Mouse (Mus musculus) embryonic facial prominence, embryonic 11.5 days (tissue): ENCODE measurements around the gene Ptprd. TPM values are rescaled to one million over a fixed set of nuclear protein-coding genes. Genes with fewer than 3 reads are reported as not detected.

ENCODE experiments used
- ATAC-seq: fragments of 200-750 bp; cut with Nextera tagmentation; replicated peaks from 2 replicates; pipeline ENCODE4 v1.8.0; 2017; ENCODE audit warnings: low read depth; ENCODE audit not compliant: insufficient number of reproducible peaks, low FRiP score, low TSS enrichment
- DNase-seq: peaks from one replicate; pipeline ENCODE4 v3.0.0-alpha.2; 2015; ENCODE audit warnings: low spot score
- H3K27ac ChIP-seq: fragments of 300-500 bp; sonication (generic); replicated peaks from 2 replicates; pipeline ENCODE4 v1.5.1; 2014; ENCODE audit warnings: mild to moderate bottlenecking, low read depth, low read length, control low read depth
- H3K27me3 ChIP-seq: fragments of 300-500 bp; sonication (generic); 2 replicates; pipeline ENCODE4 v1.6.1; 2014; ENCODE audit warnings: mild to moderate bottlenecking, low read length, moderate library complexity, mixed read lengths; ENCODE audit not compliant: control insufficient read depth, insufficient read depth
- H3K36me3 ChIP-seq: fragments of 300-500 bp; sonication (generic); replicated peaks from 2 replicates; pipeline ENCODE4 v1.6.1; 2014; ENCODE audit warnings: low read depth, mild to moderate bottlenecking, low read length, moderate library complexity, mixed read lengths; ENCODE audit not compliant: control insufficient read depth, insufficient read depth
- H3K4me1 ChIP-seq: fragments of 300-500 bp; sonication (generic); 2 replicates; pipeline ENCODE4 v1.6.1; 2014; ENCODE audit warnings: low read length, mixed read lengths; ENCODE audit not compliant: control insufficient read depth, insufficient read depth
- H3K4me2 ChIP-seq: fragments of 300-500 bp; sonication (generic); 2 replicates; pipeline ENCODE4 v1.6.1; 2014; ENCODE audit warnings: low read depth, mild to moderate bottlenecking, control low read depth, low read length, moderate library complexity
- H3K4me3 ChIP-seq: fragments of 300-500 bp; sonication (generic); 2 replicates; pipeline ENCODE4 v1.5.1; 2014; ENCODE audit warnings: low read depth, low read length, control low read depth
- H3K9ac ChIP-seq: fragments of 300-500 bp; sonication (generic); replicated peaks from 2 replicates; pipeline ENCODE4 v1.6.1; 2014; ENCODE audit warnings: mild to moderate bottlenecking, control low read depth, low read length
- H3K9me3 ChIP-seq: fragments of 300-500 bp; sonication (generic); replicated peaks from 2 replicates; pipeline ENCODE4 v1.6.1; 2016; ENCODE audit warnings: mild to moderate bottlenecking, low read length, inconsistent platforms, mixed read lengths; ENCODE audit not compliant: control insufficient read depth
- WGBS: fragments of 180-500 bp; shearing (Covaris S2); extraction: QIAGEN DNeasy Blood & Tissue Kit; methylation state at CpG from one replicate; pipeline ENCODE4 v1.1.7; 2014; 5-methylcytosine and 5-hydroxymethylcytosine counted together
- polyA plus RNA-seq: library from polyadenylated mRNA; unstranded; fragments of >200 nt; fragmentation: Nextera tagmentation; extraction: Ambion mirVana; gene quantifications from 2 replicates; pipeline ENCODE4 v1.2.1, GENCODE M21; 2014

Ptprd gene
- polyA plus RNA-seq, 1 experiment from 2014 or later: 19.9 TPM

GRCm38 (mm10) chr4:76241542-76241941 is 1970.2 kb downstream of the Ptprd start:
- no peak overlapping the region for H3K4me2 ChIP-seq
- H3K27ac ChIP-seq: no peak overlapping the region
- H3K27me3 ChIP-seq: no peaks in the 10 kb centered on the region
- ATAC-seq (no peak), DNase-seq (no peak)
- no peaks in the 10 kb centered on the region for H3K9me3 ChIP-seq
- no peaks in the 10 kb centered on the region; the same call in 1 of the 2 replicates for H3K36me3 ChIP-seq
- H3K4me3 ChIP-seq: no peak overlapping the region
- no peaks in the 10 kb centered on the region for H3K4me1 ChIP-seq
- no peak overlapping the region for H3K9ac ChIP-seq

DNA sequence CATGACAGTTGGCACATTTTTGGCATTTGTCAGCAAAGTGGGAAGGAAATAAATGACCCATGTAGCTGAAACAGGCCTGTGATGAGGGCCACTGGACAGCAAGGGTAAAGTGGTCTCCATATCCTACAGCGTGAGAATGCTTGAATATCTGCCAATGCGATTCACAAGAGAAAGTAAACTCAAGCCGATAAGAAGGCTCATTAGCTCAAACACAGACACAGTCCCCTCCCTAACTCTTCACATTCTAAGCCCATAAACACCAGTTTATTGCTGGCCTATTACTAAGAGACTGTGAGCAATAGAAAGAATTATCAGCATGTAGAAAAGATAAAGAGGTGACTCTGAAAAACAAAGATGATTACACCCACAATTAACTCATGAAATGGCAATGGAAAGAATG is 1970.6 kb downstream of the Ptprd start:
- H3K4me2 ChIP-seq: no peak overlapping the region
- no peaks in the 10 kb centered on the region for H3K9me3 ChIP-seq
- no peak overlapping the region for H3K27ac ChIP-seq
- no peak overlapping the region for H3K4me3 ChIP-seq
- no peaks in the 10 kb centered on the region; the same call in 1 of the 2 replicates for H3K36me3 ChIP-seq
- 88% methylated on average over 3 of the region's 3 CpGs for WGBS
- no peak for DNase-seq
- H3K4me1 ChIP-seq: no peaks in the 10 kb centered on the region
- ATAC-seq: no peak
- H3K27me3 ChIP-seq: no peaks in the 10 kb centered on the region
- no peak overlapping the region for H3K9ac ChIP-seq

GRCm38 (mm10) chr4:76239063-76239462 is 1972.7 kb downstream of the Ptprd start:
- WGBS: 67% methylated on average over 5 of the region's 5 CpGs

GRCm38 (mm10) chr4:76238577-76238976 is 1973.2 kb downstream of the Ptprd start:
- no peak overlapping the region for H3K4me2 ChIP-seq
- no peak overlapping the region for H3K4me3 ChIP-seq
- no peaks in the 10 kb centered on the region for H3K4me1 ChIP-seq
- H3K9ac ChIP-seq: no peak overlapping the region
- no peaks in the 10 kb centered on the region for H3K9me3 ChIP-seq
- DNase-seq: no peak
- no peak overlapping the region for H3K27ac ChIP-seq
- no peaks in the 10 kb centered on the region for H3K27me3 ChIP-seq
- 78% methylated on average over 5 of the region's 5 CpGs for WGBS
- no peaks in the 10 kb centered on the region; the same call in 1 of the 2 replicates for H3K36me3 ChIP-seq
- ATAC-seq: no peak

More at GRCm38 (mm10) chr4:76239063-76239462, 1972.7 kb downstream of the Ptprd start:
- no peaks in the 10 kb centered on the region for H3K4me1 ChIP-seq
- no peaks in the 10 kb centered on the region; the same call in 1 of the 2 replicates for H3K36me3 ChIP-seq
- no peak overlapping the region for H3K4me3 ChIP-seq
- H3K27me3 ChIP-seq: no peaks in the 10 kb centered on the region
- DNase-seq: no peak
- no peak overlapping the region for H3K4me2 ChIP-seq
- H3K9ac ChIP-seq: no peak overlapping the region
- ATAC-seq: no peak
- no peaks in the 10 kb centered on the region for H3K9me3 ChIP-seq
- H3K27ac ChIP-seq: no peak overlapping the region

DNA sequence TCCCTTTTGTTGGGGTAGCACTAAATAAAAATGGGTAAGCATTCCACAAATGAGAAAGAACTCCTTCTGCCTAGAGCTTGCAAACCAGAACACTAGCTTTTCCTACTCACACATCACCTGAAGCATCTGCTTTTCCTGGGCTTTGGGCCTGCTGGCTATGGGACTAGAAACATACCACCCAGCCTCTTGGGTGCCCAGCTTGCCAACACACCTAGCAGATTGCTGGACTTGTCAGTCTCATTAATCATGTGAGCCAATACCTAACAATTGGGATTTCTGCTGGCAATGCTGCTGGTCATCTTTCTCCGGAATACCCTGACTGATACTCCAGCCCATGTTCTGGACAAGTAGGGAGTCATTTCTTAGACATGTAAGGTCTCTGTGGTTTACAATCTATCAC is 1973.9 kb downstream of the Ptprd start:
- DNase-seq (no peak), ATAC-seq (no peak)
- Histone ChIP-seq H3K4me2 (no peak overlapping the region), H3K27ac (no peak overlapping the region), H3K36me3 (no peaks in the 10 kb centered on the region; the same call in 1 of the 2 replicates), H3K4me1 (no peaks in the 10 kb centered on the region), H3K9ac (no peak overlapping the region), H3K4me3 (no peak overlapping the region), H3K9me3 (no peaks in the 10 kb centered on the region), H3K27me3 (no peaks in the 10 kb centered on the region)
- 90% methylated on average over 1 of the region's 1 CpGs for WGBS

GRCm38 (mm10) chr4:76223720-76224119 is 1988.0 kb downstream of the Ptprd start:
- no peak for ATAC-seq
- Histone ChIP-seq H3K4me1 (no peaks in the 10 kb centered on the region), H3K27me3 (no peaks in the 10 kb centered on the region), H3K9ac (no peak overlapping the region), H3K27ac (no peak overlapping the region), H3K4me2 (no peak overlapping the region; the same call in 1 of the 2 replicates), H3K36me3 (no peaks in the 10 kb centered on the region), H3K9me3 (no peaks in the 10 kb centered on the region), H3K4me3 (no peak overlapping the region)
- 71% methylated on average over 3 of the region's 3 CpGs for WGBS
- DNase-seq: no peak

DNA sequence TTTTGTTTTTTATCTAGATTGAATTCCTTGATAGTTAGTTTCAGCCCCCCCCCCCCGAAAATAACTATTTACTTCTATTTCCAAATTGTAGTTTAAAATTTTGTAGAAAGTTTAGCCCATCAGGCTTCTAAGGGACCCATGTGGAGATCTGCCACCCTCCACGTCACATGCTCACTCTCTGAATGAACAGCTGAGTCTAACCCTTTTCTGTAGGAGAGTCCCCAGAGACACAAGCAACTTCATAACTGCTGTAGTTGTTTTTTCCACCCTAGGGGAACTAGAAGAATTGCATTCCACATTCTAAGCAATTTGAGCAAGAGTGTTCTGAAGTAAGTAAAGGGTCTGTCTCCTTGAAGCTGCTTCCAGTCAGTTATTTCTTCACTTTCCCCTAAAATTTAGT is 1989.2 kb downstream of the Ptprd start:
- DNase-seq (no peak), ATAC-seq (no peak)
- no peak overlapping the region for H3K9ac ChIP-seq
- no peaks in the 10 kb centered on the region for H3K9me3 ChIP-seq
- no peaks in the 10 kb centered on the region for H3K36me3 ChIP-seq
- H3K4me3 ChIP-seq: no peak overlapping the region
- H3K27ac ChIP-seq: no peak overlapping the region
- H3K4me1 ChIP-seq: no peaks in the 10 kb centered on the region
- 39% methylated on average over 2 of the region's 2 CpGs for WGBS
- H3K4me2 ChIP-seq: no peak overlapping the region
- H3K27me3 ChIP-seq: no peaks in the 10 kb centered on the region

- no peaks in the 10 kb centered on the region for H3K9me3 ChIP-seq
- H3K27me3 ChIP-seq: no peaks in the 10 kb centered on the region
- no peak overlapping the region for H3K9ac ChIP-seq
- no peaks in the 10 kb centered on the region for H3K36me3 ChIP-seq
- H3K4me2 ChIP-seq: no peak overlapping the region
- WGBS: 89% methylated on average over 1 of the region's 1 CpGs
- DNase-seq (no peak), ATAC-seq (no peak)
- no peak overlapping the region for H3K27ac ChIP-seq
- no peaks in the 10 kb centered on the region for H3K4me1 ChIP-seq
- no peak overlapping the region for H3K4me3 ChIP-seq
These were observed 1993.7 kb downstream of the Ptprd start for GRCm38 (mm10) chr4:76218065-76218464.
